Mouse (Mus musculus) CH12.LX (cell line): ENCODE measurements at regions not wholly inside any gene's neighbourhood (a gene's known extent, or its start where the extent isn't known, plus 50 kb on each side); places are given as distances from the start of the nearest gene placed in this dataset.

Source experiments
- DNase-seq: peaks from one replicate; pipeline ENCODE4 v3.0.0-alpha.2; 2013; ENCODE audit errors: extremely low read depth
- H3K27ac ChIP-seq: 2 replicates; pipeline ENCODE4 v1.5.1; 2012; ENCODE audit warnings: low read depth, mild to moderate bottlenecking, control low read depth, moderate library complexity; ENCODE audit not compliant: insufficient read depth
- H3K27me3 ChIP-seq: replicated peaks from 2 replicates; pipeline ENCODE3; 2012; ENCODE audit warnings: inconsistent platforms
- H3K36me3 ChIP-seq, 2 experiments: replicated peaks in 1 of 2; 2 replicates each; pipeline versions ENCODE3 to v1.6.1; 2012; ENCODE audit warnings: inconsistent platforms in 1 of 2, low read length in 1 of 2, mild to moderate bottlenecking in 1 of 2, mixed read lengths in 1 of 2, moderate library complexity in 1 of 2; ENCODE audit not compliant: control insufficient read depth in 1 of 2, insufficient read depth in 1 of 2
- H3K4me1 ChIP-seq, 2 experiments: 2 replicates each; pipeline ENCODE4 v1.6.1; 2012; ENCODE audit warnings: inconsistent platforms in 1 of 2, moderate library complexity in 1 of 2; ENCODE audit not compliant: insufficient read depth in 2 of 2, control insufficient read depth in 1 of 2
- H3K4me2 ChIP-seq: 2 replicates; pipeline ENCODE4 v1.6.1; 2012; ENCODE audit warnings: low read depth, mild to moderate bottlenecking, control low read depth; ENCODE audit not compliant: poor library complexity, insufficient read depth, severe bottlenecking
- H3K4me3 ChIP-seq, 3 experiments: fragments of 150-350 bp in 1 of 3; sonication (generic) in 1 of 3; replicated peaks in 1 of 3; 2 replicates each; pipeline versions ENCODE3 to v1.5.1; 2011 to 2012; ENCODE audit warnings: low read depth in 2 of 3, low read length in 2 of 3, mild to moderate bottlenecking in 2 of 3, moderate library complexity in 2 of 3, control low read depth in 1 of 3, improper control_type of control experiment in 1 of 3, inconsistent platforms in 1 of 3, mixed read lengths in 1 of 3; ENCODE audit not compliant: poor library complexity in 1 of 3
- H3K79me2 ChIP-seq: replicated peaks from 2 replicates; pipeline ENCODE4 v1.6.1; 2012; ENCODE audit warnings: mild to moderate bottlenecking, moderate library complexity; ENCODE audit not compliant: control insufficient read depth, poor library complexity, insufficient read depth, severe bottlenecking; ENCODE audit errors: extremely low read depth
- H3K9ac ChIP-seq: 2 replicates; pipeline ENCODE4 v1.6.1; 2012; ENCODE audit warnings: low read depth, mild to moderate bottlenecking, control low read depth, moderate library complexity; ENCODE audit not compliant: insufficient read depth
- H3K9me3 ChIP-seq: replicated peaks from 2 replicates; pipeline ENCODE3; 2012; ENCODE audit warnings: low read length, inconsistent platforms, mixed read lengths
- CHD1 ChIP-seq: IDR thresholded peaks from 2 replicates; pipeline ENCODE4 v1.6.1; 2012; ENCODE audit warnings: low read depth, low read length, improper control_type of control experiment, inconsistent platforms
- CHD2 ChIP-seq: IDR thresholded peaks from 2 replicates; pipeline ENCODE4 v1.6.1; 2011; ENCODE audit warnings: low read length, improper control_type of control experiment
- E2F4 ChIP-seq: IDR thresholded peaks from 2 replicates; pipeline ENCODE4 v1.6.1; 2011; ENCODE audit warnings: low read depth, low read length, improper control_type of control experiment; ENCODE audit not compliant: insufficient replicate concordance
- EP300 ChIP-seq: IDR thresholded peaks from 2 replicates; pipeline ENCODE4 v1.6.1; 2011; ENCODE audit warnings: low read length, improper control_type of control experiment
- ETS1 ChIP-seq: conservative IDR thresholded peaks from 2 replicates; pipeline ENCODE4 v1.6.1; 2012; ENCODE audit warnings: low read depth, mild to moderate bottlenecking, inconsistent platforms, low read length, improper control_type of control experiment, moderate library complexity
- GABPA ChIP-seq: IDR thresholded peaks from 2 replicates; pipeline ENCODE4 v1.6.1; 2012; ENCODE audit warnings: low read depth, low read length, improper control_type of control experiment, inconsistent platforms; ENCODE audit not compliant: insufficient replicate concordance
- HCFC1 ChIP-seq: IDR thresholded peaks from 2 replicates; pipeline ENCODE4 v1.6.1; 2012; ENCODE audit warnings: low read depth, mild to moderate bottlenecking, inconsistent platforms, low read length, improper control_type of control experiment
- IRF4 ChIP-seq: IDR thresholded peaks from 2 replicates; pipeline ENCODE4 v1.6.1; 2014; ENCODE audit warnings: low read depth, mild to moderate bottlenecking, inconsistent platforms, low read length, improper control_type of control experiment
- JUN ChIP-seq: IDR thresholded peaks from 2 replicates; pipeline ENCODE4 v1.6.1; 2011; ENCODE audit warnings: low read depth, mild to moderate bottlenecking, low read length, improper control_type of control experiment, moderate library complexity; ENCODE audit not compliant: insufficient read depth
- KAT2A ChIP-seq: IDR thresholded peaks from 2 replicates; pipeline ENCODE4 v1.6.1; 2012; ENCODE audit warnings: low read length, improper control_type of control experiment, inconsistent platforms; ENCODE audit not compliant: insufficient replicate concordance
- MAFK ChIP-seq: IDR thresholded peaks from 2 replicates; pipeline ENCODE4 v1.6.1; 2011; ENCODE audit warnings: low read length, improper control_type of control experiment; ENCODE audit not compliant: insufficient replicate concordance
- MAX ChIP-seq: IDR thresholded peaks from 2 replicates; pipeline ENCODE4 v1.6.1; 2011; ENCODE audit warnings: low read length, improper control_type of control experiment
- MYC ChIP-seq: IDR thresholded peaks from 2 replicates; pipeline ENCODE4 v1.6.1; 2011; ENCODE audit warnings: low read depth, mild to moderate bottlenecking, improper control_type of control experiment, low read length
- POLR2A ChIP-seq: IDR thresholded peaks from 2 replicates; pipeline ENCODE4 v1.6.1; 2011; ENCODE audit warnings: low read depth, mild to moderate bottlenecking, improper control_type of control experiment, low read length
- RAD21 ChIP-seq: IDR thresholded peaks from 2 replicates; pipeline ENCODE4 v1.6.1; 2011; ENCODE audit warnings: low read depth, mild to moderate bottlenecking, low read length, improper control_type of control experiment, moderate library complexity
- SIN3A ChIP-seq: IDR thresholded peaks from 2 replicates; pipeline ENCODE4 v1.6.1; 2012; ENCODE audit warnings: low read length, improper control_type of control experiment, inconsistent platforms
- TBP ChIP-seq: conservative IDR thresholded peaks from 2 replicates; pipeline ENCODE4 v1.6.1; 2011; ENCODE audit warnings: low read depth, low read length, improper control_type of control experiment
- TCF12 ChIP-seq: IDR thresholded peaks from 2 replicates; pipeline ENCODE4 v1.6.1; 2014; ENCODE audit warnings: low read depth, mild to moderate bottlenecking, inconsistent platforms, low read length, improper control_type of control experiment
- USF1 ChIP-seq: IDR thresholded peaks from 2 replicates; pipeline ENCODE4 v1.6.1; 2014; ENCODE audit warnings: low read depth, mild to moderate bottlenecking, inconsistent platforms, low read length, improper control_type of control experiment
- USF2 ChIP-seq: conservative IDR thresholded peaks from 2 replicates; pipeline ENCODE4 v1.6.1; 2011; ENCODE audit warnings: low read depth, low read length, improper control_type of control experiment
- ZC3H11A ChIP-seq: IDR thresholded peaks from 2 replicates; pipeline ENCODE4 v1.6.1; 2012; ENCODE audit warnings: low read depth, mild to moderate bottlenecking, inconsistent platforms, low read length, improper control_type of control experiment
- ZMIZ1 ChIP-seq: IDR thresholded peaks from 2 replicates; pipeline ENCODE4 v1.6.1; 2012; ENCODE audit warnings: low read depth, mild to moderate bottlenecking, inconsistent platforms, low read length, improper control_type of control experiment
- ZNF384 ChIP-seq: IDR thresholded peaks from 2 replicates; pipeline ENCODE4 v1.6.1; 2012; ENCODE audit warnings: low read depth, low read length, improper control_type of control experiment, inconsistent platforms
- dilution Hi-C: fragments of 300-500 bp; cut with MboI; formaldehyde crosslinking; loops from 2 replicates; pipeline ENCODE4 v1.14.3; 2020; ENCODE audit warnings: low sequenced_read_pairs; ENCODE audit not compliant: extremely low pct_unique_long_range_greater_than_20kb, extremely low pct_ligation_motif_present
- in situ Hi-C: fragments of 300-500 bp; cut with MboI; formaldehyde crosslinking; loops from 3 replicates; pipeline ENCODE4 v1.14.3; 2019; ENCODE audit warnings: low sequenced_read_pairs, low pct_ligation_motif_present, low pct_unique_long_range_greater_than_20kb, mixed read lengths

GRCm38 (mm10) chr17:49278973-49279727 lies 149.0 kb upstream of the Mocs1 start:
- in situ Hi-C loops = no loop called here
- Histone ChIP-seq H3K4me2 (no peak overlapping the region), H3K9ac (no peak overlapping the region), H3K27ac (no peak overlapping the region), H3K79me2 (no peaks in the 10 kb centered on the region), H3K9me3 (peaks cover 77% of the 10 kb centered on the region), H3K4me3 (no peak overlapping the region), H3K4me1 (no peaks in the 10 kb centered on the region), H3K27me3 (no peaks in the 10 kb centered on the region), H3K36me3 (no peaks in the 10 kb centered on the region)
- dilution Hi-C loops = no loop called here
- no peak for DNase-seq
- no peak for TF ChIP-seq E2F4
- TF ChIP-seq USF1 = no peak
- TF ChIP-seq TCF12 = no peak
- TF ChIP-seq POLR2A = no peak
- TF ChIP-seq HCFC1 = no peak
- TF ChIP-seq JUN = no peak
- TF ChIP-seq USF2 = no peak
- no peak for TF ChIP-seq GABPA
- no peak for TF ChIP-seq ETS1

GRCm38 (mm10) chr17:49281344-49281743 lies 146.8 kb upstream of the Mocs1 start:
- in situ Hi-C loops = no loop called here
- no peaks in the 10 kb centered on the region for H3K27me3 ChIP-seq
- DNase-seq = no peak
- dilution Hi-C loops = no loop called here
- no peaks in the 10 kb centered on the region for H3K36me3 ChIP-seq
- H3K27ac ChIP-seq = no peak overlapping the region
- no peaks in the 10 kb centered on the region for H3K79me2 ChIP-seq
- TF ChIP-seq GABPA (no peak), SIN3A (no peak), KAT2A (no peak), TBP (no peak), ZNF384 (no peak), CHD2 (no peak), ZC3H11A (no peak), EP300 (no peak), RAD21 (no peak), TCF12 (no peak), MAX (no peak), CHD1 (no peak), MYC (no peak), MAFK (no peak), IRF4 (no peak), ZMIZ1 (no peak)
- H3K9ac ChIP-seq = no peak overlapping the region
- H3K4me3 ChIP-seq = no peak overlapping the region
- H3K4me1 ChIP-seq = no peaks in the 10 kb centered on the region
- H3K4me2 ChIP-seq = no peak overlapping the region
- peaks cover 72% of the 10 kb centered on the region for H3K9me3 ChIP-seq
